Mouse (Mus musculus) liver, adult (tissue): ENCODE data around the gene Bcas3.
A peak's percentile ranks its signal among the peaks of the same experiment; 100 is the strongest.

Source experiments
- GATA4 ChIP-seq: IDR thresholded peaks from 2 replicates; pipeline ENCODE4 v1.6.1; 2014; ENCODE audit warnings: mild to moderate bottlenecking, low read length; ENCODE audit not compliant: insufficient replicate concordance

Gene Bcas3

GRCm38 (mm10) chr11:85525979-85526775 is 173.2 kb downstream of the Bcas3 start:
- no peak for TF ChIP-seq GATA4

DNA sequence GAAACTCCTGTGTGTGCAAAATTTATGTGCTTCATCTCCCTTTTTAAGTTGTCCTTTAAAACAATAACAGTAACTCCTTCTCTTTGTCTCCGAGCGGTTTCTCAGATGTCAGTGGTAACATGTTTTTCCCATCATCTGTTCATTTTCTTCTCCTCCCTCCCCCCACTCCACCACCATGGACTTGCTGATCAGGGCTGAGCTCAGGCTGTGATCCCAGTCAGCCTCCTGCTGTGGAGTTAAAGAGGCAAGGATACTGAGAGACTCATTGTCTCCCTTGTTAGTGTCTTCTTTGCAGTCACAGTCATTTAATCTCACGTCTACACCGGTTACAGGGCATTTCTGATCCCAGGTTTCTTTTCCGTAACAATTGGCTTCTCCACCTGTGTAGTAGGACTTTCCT is 174.3 kb downstream of the Bcas3 start:
- TF ChIP-seq GATA4: no peak

- no peak for TF ChIP-seq GATA4
Observed at GRCm38 (mm10) chr11:85529531-85530285, 176.7 kb downstream of the Bcas3 start.

DNA sequence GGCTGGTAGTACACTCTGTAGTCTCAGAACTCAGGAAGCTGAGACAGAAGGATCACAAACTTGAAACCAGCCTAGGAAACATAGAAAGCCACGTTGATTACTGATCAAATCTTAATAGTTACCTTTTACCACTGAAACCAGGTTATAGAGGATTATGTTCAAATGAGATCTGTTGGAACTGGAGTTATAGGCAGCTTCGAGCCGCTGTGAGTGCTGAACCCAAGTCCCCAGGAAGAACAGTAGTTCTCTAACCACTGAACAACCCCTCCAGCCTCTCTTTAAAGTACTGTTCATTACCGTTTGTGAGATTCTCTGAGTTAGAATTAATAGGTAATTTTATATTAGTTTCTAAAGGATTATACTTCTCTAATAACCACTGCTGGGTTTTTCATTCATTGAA is 188.0 kb downstream of the Bcas3 start:
- TF ChIP-seq GATA4: no peak

- TF ChIP-seq GATA4: no peak
Observed at GRCm38 (mm10) chr11:85543311-85543710, 190.3 kb downstream of the Bcas3 start.

- TF ChIP-seq GATA4: no peak
Observed at GRCm38 (mm10) chr11:85545602-85546001, 192.6 kb downstream of the Bcas3 start.

DNA sequence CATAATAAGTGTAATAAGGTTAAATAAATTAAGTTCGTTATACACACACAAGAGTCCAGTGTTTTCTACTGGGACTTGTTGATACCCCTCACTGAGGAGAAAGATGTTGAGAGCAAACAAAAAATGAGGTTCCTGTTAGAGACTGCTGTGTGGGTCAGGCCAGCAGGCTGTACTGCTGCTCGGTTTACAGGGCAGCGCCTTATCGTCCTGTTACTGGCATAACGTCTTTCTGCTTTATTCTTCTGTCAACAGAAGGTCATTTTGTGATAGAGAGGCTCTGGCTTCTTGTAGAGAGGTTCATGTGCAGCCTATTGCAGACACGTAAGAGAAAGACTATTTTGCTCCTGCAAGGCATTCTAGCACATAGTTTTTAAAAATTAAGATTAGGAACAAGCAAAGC is 195.0 kb downstream of the Bcas3 start:
- no peak for TF ChIP-seq GATA4

- no peak for TF ChIP-seq GATA4
Observed at GRCm38 (mm10) chr11:85549651-85550050, 196.7 kb downstream of the Bcas3 start.

GRCm38 (mm10) chr11:85555066-85555465 is 202.1 kb downstream of the Bcas3 start:
- no peak for TF ChIP-seq GATA4

DNA sequence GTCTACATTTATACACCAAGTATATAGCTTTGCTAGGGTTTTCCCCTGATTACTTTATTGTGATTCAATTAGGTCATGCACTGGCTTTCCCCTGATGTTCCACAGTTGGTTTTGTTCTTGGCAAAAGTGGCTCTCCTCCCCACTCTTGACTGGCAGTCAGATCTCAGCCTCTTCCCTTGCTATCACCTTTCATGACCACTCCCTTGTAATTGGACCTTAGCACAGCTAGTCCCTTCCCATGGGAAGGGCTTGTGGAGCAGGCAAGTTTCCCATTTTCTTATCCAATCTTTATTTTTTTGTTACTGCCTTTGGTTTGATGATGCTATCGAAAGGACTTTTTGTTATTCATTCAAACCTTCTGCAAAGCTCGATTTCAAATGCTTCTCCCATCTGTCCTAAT is 202.8 kb downstream of the Bcas3 start:
- TF ChIP-seq GATA4: no peak

DNA sequence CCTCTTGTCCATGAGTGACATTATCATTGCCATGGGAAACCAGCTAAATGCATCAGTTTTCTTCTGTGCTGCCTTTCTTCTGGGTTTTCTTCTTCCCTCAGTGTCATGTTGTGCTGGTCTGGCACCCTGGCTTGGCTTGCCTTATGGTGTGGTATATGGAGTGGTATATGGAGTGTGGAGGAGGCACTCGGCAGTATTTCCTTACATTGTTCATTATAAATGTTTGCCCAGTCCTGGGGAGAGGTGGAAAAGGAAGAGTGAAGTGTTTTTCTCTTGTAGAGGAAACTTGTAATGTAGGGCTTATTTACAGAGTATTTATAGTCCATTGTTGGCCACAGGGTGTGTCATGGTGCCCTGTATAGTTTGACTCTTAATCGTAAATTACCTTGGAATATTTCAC is 212.1 kb downstream of the Bcas3 start:
- TF ChIP-seq GATA4: no peak

DNA sequence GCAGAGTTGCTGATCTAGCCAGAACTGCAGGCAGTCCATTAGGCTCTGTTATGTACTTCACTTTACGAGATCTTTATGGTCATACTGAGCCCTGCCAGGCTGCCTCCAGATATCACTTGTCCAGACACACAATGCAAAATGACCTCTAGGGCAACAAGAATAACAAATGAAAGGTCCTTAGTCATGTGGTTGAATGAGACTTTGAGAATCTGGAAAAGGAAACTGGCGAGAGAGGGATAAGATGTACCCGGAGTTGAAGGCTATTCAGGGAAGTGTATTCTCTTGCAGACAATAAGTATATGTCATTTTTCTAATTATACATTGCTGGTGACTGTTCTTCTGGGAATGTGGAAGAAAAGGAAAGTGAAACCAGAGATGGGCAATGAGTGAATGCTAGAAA is 218.1 kb downstream of the Bcas3 start:
- TF ChIP-seq GATA4: peak; percentile 86; the same call in 1 of the 2 replicates

DNA sequence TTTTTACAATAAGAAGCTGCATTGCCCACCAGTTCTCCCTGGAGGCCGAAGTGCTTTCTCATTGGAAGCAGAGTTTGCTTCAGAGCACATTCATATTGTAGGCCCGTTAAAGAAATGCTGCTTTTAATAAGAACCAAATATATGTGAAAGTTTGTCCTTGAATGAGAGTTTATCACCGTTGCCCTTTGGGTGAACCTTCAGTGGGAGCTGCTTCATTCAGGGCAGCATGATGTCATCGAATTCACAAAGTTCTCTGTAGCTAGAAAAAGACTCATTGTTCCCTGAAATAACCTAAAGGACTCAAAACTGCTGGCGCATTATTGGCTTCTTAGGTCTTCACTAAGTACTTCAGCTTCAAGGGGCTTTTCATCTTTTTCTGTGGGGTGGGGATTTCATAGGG is 219.0 kb downstream of the Bcas3 start:
- TF ChIP-seq GATA4: no peak

GRCm38 (mm10) chr11:85572590-85572989 is 219.6 kb downstream of the Bcas3 start:
- no peak for TF ChIP-seq GATA4

GRCm38 (mm10) chr11:85574496-85574895 is 221.5 kb downstream of the Bcas3 start:
- TF ChIP-seq GATA4: peak; percentile 55; the same call in 1 of the 2 replicates

- peak; percentile 85; the same call in 1 of the 2 replicates for TF ChIP-seq GATA4
Observed at GRCm38 (mm10) chr11:85577816-85578645, 225.1 kb downstream of the Bcas3 start.

DNA sequence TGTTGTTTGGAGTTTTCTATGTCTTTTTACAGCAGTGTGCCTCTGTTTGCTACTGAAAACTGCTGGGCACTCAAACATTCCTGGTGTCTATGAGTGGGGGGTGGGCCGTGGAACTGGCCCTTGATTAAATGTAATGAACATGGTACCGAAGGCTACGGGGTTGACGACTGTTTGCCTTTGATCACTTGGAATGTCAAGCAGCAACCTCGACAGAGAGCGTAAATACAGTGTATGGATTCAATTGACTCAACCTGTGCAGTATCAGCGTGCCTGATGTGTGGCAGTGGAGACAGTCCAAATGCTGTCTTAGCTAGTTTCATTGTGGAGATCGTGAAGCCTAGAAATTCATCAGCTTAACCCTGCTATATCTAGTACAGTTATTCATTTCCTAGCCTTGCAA is 231.1 kb downstream of the Bcas3 start:
- TF ChIP-seq GATA4: no peak
